17 mouse cellular contexts compared by ENCODE assay signal in genomic region chr13:111043637-111044036, GRCm38 (mm10).
DNase-seq lines count a peak whose midpoint lies in the region; ATAC-seq and TF ChIP-seq lines count a peak whose summit lies in the region.
"Had no signal": no experiment of that assay in that cellular context is flagged by ENCODE, and none has a peak within 500 bp of the region (broad histone marks: within the 10 kb centered on the region; RNA-seq: fewer than 3 reads in every experiment).

No protein-coding gene starts in this region.

- WGBS in midbrain, embryonic 11.5 days, result 76% methylated on average over 2 of the region's 2 CpGs
- 83% methylated on average over 2 of the region's 2 CpGs for WGBS in midbrain, embryonic 10.5 days
- 60% methylated on average over 2 of the region's 2 CpGs for WGBS in olfactory bulb, adult 2 months
- 85% methylated on average over 2 of the region's 2 CpGs for WGBS in forebrain, embryonic 16.5 days

- no peaks in the 10 kb centered on the region for H3K27me3 ChIP-seq in midbrain, embryonic 11.5 days (ENCODE audit: control insufficient read depth, insufficient read depth, low read length)
- H3K27me3 ChIP-seq in midbrain, embryonic 10.5 days (ENCODE audit: low read depth, poor library complexity, severe bottlenecking), result no peaks in the 10 kb centered on the region
- H3K27me3 ChIP-seq in forebrain, embryonic 16.5 days (replicated peaks; ENCODE audit: control insufficient read depth, insufficient read depth, low read length), result no peaks in the 10 kb centered on the region
- H3K27me3 ChIP-seq: limb, embryonic 13.5 days; midbrain, embryonic 12.5 days had no signal

- H3K9me3 ChIP-seq in midbrain, embryonic 11.5 days (ENCODE audit: control insufficient read depth, low read length), result no peaks in the 10 kb centered on the region
- H3K9me3 ChIP-seq in midbrain, embryonic 10.5 days (replicated peaks), result no peaks in the 10 kb centered on the region
- H3K9me3 ChIP-seq in forebrain, embryonic 16.5 days (ENCODE audit: control insufficient read depth, low read length), result no peaks in the 10 kb centered on the region
- H3K9me3 ChIP-seq: limb, embryonic 13.5 days; midbrain, embryonic 12.5 days had no signal

- DNase-seq in midbrain, embryonic 11.5 days (ENCODE audit: low spot score, missing footprints), result peak; percentile 68
- no peak for DNase-seq in midbrain, embryonic 10.5 days (ENCODE audit: low spot score)
- DNase-seq in left cerebral cortex, postnatal 4 days, result no peak
- DNase-seq: cerebellum, adult 11 months; gastrocnemius, postnatal 25 days; kidney, adult 9 months; spleen, adult 18-20 months; thymus, adult 2 months had no signal

- TF ChIP-seq POLR2A in olfactory bulb, adult 2 months (IDR thresholded peaks at IDR 0.05; ENCODE audit: insufficient read depth, low read depth, low read length), result no peak

- TF ChIP-seq CTCF in olfactory bulb, adult 2 months (IDR thresholded peaks at IDR 0.05; ENCODE audit: insufficient read depth, low read depth, low read length), result no peak

- H3K9ac ChIP-seq in midbrain, embryonic 11.5 days (ENCODE audit: low read length), result no peak overlapping the region
- no peak overlapping the region for H3K9ac ChIP-seq in forebrain, embryonic 16.5 days (replicated peaks; ENCODE audit: low read depth, low read length)
- H3K9ac ChIP-seq: limb, embryonic 13.5 days; liver, embryonic 14.5 days; midbrain, embryonic 12.5 days had no signal

- no peak for ATAC-seq in midbrain, embryonic 11.5 days (ENCODE audit: low FRiP score)
- peak; percentile 81 for ATAC-seq in common myeloid progenitor, adult 5-6 weeks (replicated peaks; ENCODE audit: low read depth, poor library complexity, severe bottlenecking)
- ATAC-seq in granulocyte monocyte progenitor cell, adult 5-6 weeks (replicated peaks; ENCODE audit: poor library complexity, severe bottlenecking), result peak; percentile 69
- no peak for ATAC-seq in forebrain, embryonic 16.5 days
- ATAC-seq: hindbrain, embryonic 16.5 days had no signal

- H3K27ac ChIP-seq in midbrain, embryonic 11.5 days (ENCODE audit: low read depth, low read length), result no peak overlapping the region
- no peak overlapping the region for H3K27ac ChIP-seq in midbrain, embryonic 10.5 days (replicated peaks)
- peak overlapping the region; percentile 70 for H3K27ac ChIP-seq in olfactory bulb, adult 2 months (ENCODE audit: insufficient read depth, low read depth, low read length)
- no peak overlapping the region for H3K27ac ChIP-seq in forebrain, embryonic 16.5 days (ENCODE audit: low read length)
- H3K27ac ChIP-seq: limb, embryonic 13.5 days; liver, embryonic 14.5 days; midbrain, embryonic 12.5 days had no signal

- intact Hi-C loops in left cerebral cortex, postnatal 4 days (cut with DNase I), result no loop called here

- no peak overlapping the region for H3K4me2 ChIP-seq in midbrain, embryonic 11.5 days
- no peak overlapping the region for H3K4me2 ChIP-seq in forebrain, embryonic 16.5 days (ENCODE audit: low read length)
- H3K4me2 ChIP-seq: limb, embryonic 13.5 days; midbrain, embryonic 12.5 days had no signal

- no peaks in the 10 kb centered on the region for H3K36me3 ChIP-seq in midbrain, embryonic 11.5 days (ENCODE audit: control insufficient read depth, insufficient read depth, low read length)
- no peaks in the 10 kb centered on the region for H3K36me3 ChIP-seq in midbrain, embryonic 10.5 days
- H3K36me3 ChIP-seq in forebrain, embryonic 16.5 days (ENCODE audit: control insufficient read depth, insufficient read depth), result no peaks in the 10 kb centered on the region
- H3K36me3 ChIP-seq: limb, embryonic 13.5 days; midbrain, embryonic 12.5 days had no signal

- H3K4me3 ChIP-seq in midbrain, embryonic 11.5 days (ENCODE audit: low read depth, low read length), result no peak overlapping the region
- H3K4me3 ChIP-seq in midbrain, embryonic 10.5 days, result no peak overlapping the region
- H3K4me3 ChIP-seq in olfactory bulb, adult 2 months (ENCODE audit: insufficient read depth, low read depth, low read length), result no peak overlapping the region
- H3K4me3 ChIP-seq in forebrain, embryonic 16.5 days (replicated peaks; ENCODE audit: low read length), result no peak overlapping the region
- H3K4me3 ChIP-seq: limb, embryonic 13.5 days; midbrain, embryonic 12.5 days; myocyte had no signal

- no peaks in the 10 kb centered on the region for H3K4me1 ChIP-seq in midbrain, embryonic 11.5 days (ENCODE audit: control insufficient read depth, insufficient read depth, low read length)
- H3K4me1 ChIP-seq in midbrain, embryonic 10.5 days, result no peaks in the 10 kb centered on the region
- peaks cover 7% of the 10 kb centered on the region; the same call in 1 of the 2 replicates for H3K4me1 ChIP-seq in olfactory bulb, adult 2 months (ENCODE audit: control insufficient read depth, insufficient read depth, low read length)
- H3K4me1 ChIP-seq in forebrain, embryonic 16.5 days (replicated peaks; ENCODE audit: control insufficient read depth, insufficient read depth, low read length), result no peaks in the 10 kb centered on the region
- H3K4me1 ChIP-seq: midbrain, embryonic 12.5 days had no signal

Comparison
In these comparisons a context has a peak if more than half of its experiments do, and no peak if none do; other contexts are left out.
1. ATAC-seq: peak in common myeloid progenitor, adult 5-6 weeks (single experiment) and granulocyte monocyte progenitor cell, adult 5-6 weeks (single experiment); none in midbrain, embryonic 11.5 days (single experiment) and forebrain, embryonic 16.5 days (single experiment).